Mouse (Mus musculus) CD8-positive naive resting alpha-beta T cell, adult 2 months (primary cell): ENCODE data around the gene Ppp1r18.
"Not testable (repeated sequence)": the region's sequence is repeated elsewhere in the genome, so short reads cannot be mapped to it uniquely, and the experiment has no call there.

Source experiments
- DNase-seq, 2 experiments: peaks; one replicate each; pipeline ENCODE4 v3.0.0; 2022; ENCODE audit warnings: low read depth in 2 of 2, low spot score in 2 of 2

The Ppp1r18 gene

GRCm38 (mm10) chr17:35836991-35837422 is 28.4 kb upstream of the Ppp1r18 start:
- peak; percentile 47 to 63 for DNase-seq

DNA sequence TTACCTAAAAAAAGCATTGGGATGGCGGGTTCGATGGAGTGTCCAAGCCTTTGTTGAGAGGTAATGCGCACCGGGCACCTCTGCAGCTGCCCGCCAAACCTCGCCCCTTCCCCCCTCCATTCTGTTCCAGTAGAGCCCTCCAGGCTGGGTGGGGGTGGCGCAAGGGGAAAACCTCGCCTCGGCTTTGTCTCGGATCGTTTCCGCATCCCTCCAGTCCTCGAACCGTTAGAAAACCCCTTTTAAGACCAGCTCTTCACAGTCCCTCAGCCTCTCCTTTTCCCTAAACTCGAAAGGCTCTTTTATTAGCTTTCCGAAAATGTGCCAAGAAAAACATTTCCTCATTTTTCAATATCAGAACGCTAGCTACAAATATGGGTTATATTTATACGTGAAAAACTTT is 27.9 kb upstream of the Ppp1r18 start:
- DNase-seq, result no peak

- DNase-seq, result peak; percentile 79 to 83
These were observed 27.3 kb upstream of the Ppp1r18 start, which contains the start of gene Tubb5 for GRCm38 (mm10) chr17:35838122-35838544. TSS of gene Tubb5 (minus strand) at chr17:35838306.

GRCm38 (mm10) chr17:35838570-35838969 is 26.8 kb upstream of the Ppp1r18 start:
- DNase-seq, result no peak

DNA sequence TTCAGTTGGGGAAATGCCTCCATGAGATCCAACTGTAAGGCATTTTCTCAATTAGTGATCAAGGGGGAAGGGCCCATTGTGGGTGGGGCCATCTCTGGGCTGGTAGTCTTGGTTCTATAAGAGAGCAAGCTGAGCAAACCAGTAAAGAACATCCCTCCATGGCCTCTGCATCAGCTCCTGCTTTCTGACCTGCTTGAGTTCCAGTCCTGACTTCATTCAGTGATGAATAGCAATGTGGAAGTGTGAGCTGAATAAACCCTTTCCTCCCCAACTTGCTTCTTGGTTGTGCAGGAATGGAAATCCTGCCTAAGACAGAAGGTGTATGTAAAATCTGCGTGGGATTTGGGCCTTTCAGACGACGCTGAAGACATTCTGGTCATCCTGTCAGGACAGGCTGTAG is 26.4 kb upstream of the Ppp1r18 start:
- DNase-seq, result not testable (repeated sequence)

DNA sequence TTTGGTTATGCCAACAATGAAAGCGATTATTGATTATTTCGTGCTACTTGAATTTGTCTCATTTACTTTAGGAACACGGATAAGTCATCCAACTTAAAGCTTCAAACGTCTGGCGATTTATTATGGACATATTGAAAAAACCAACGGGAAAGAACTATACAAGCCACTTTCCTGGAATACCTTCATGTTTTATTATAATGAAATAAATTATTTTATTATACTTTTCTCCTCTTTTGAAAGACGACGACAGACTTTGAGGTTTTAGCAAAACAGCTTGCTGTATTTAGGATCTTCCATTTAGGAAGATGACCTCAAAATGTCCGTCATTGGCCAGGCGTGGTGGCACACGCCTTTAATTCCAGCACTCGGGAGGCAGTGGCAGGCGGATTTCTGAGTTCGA is 24.8 kb upstream of the Ppp1r18 start:
- DNase-seq, result no peak

- peak; percentile 98 for DNase-seq
These were observed 24.1 kb upstream of the Ppp1r18 start, which contains the start of gene Mdc1 for GRCm38 (mm10) chr17:35841076-35841950. TSS of gene Mdc1 (plus strand) at chr17:35841515.

DNA sequence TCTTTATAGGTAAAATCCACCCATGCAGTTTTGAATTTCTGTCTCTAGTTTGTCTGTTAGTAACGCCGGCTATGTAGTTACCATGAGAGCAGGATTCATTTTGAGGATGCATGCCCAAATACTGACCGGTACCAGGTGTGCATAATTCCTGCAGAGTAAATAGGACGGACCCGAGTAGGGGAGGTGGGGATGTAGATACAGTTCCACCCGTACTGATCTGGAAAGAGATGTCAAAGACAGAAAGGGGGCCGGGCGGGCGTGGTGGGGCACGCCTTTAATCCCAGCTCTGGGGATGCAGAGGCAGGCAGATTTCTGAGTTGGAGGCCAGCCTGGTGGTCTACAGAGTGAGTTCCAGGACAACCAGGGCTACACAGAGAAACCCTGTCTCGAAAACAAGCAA is 23.4 kb upstream of the Ppp1r18 start:
- no peak for DNase-seq

GRCm38 (mm10) chr17:35843514-35843913 is 21.9 kb upstream of the Ppp1r18 start:
- DNase-seq, result no peak

DNA sequence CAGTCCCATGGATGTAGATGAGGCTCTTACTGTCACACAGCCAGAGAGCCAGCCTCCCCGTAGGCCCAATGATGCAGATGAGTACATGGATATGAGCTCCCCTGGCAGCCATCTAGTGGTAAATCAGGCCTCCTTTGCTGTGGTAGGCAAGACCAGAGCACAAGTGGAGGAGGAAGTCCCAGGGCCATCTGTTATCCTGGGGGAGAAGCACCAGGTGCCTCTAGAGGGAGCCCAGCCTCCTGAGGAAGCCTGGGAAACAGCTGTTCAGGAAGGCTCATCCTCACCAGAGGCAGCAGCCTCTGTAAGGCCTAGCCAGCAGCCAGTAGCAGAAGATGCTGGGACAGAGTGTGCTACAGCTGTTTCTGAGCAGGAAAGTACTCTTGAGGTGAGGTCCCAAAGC is 17.3 kb upstream of the Ppp1r18 start:
- DNase-seq, result no peak

- DNase-seq, result no peak
These were observed 14.4 kb upstream of the Ppp1r18 start for GRCm38 (mm10) chr17:35850974-35851373.

DNA sequence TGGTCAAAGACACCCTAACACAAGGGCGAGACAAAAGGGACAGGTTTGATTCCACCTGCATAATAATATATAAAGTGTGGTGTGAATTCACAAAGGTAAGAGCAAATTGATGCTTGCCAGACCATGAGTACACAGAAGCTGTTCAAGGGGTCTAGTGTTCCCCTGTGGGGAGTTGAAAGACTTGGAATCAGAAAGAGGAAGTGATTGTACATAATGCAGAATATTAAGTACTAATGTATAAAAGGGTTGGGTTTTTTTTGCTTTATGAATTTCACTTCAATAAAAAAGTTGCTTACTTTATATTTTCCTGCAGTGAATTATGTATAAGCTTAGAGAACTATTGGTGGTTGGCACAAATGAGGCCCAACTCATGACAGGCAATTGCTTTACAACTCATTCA is 6.0 kb upstream of the Ppp1r18 start:
- DNase-seq, result no peak

DNA sequence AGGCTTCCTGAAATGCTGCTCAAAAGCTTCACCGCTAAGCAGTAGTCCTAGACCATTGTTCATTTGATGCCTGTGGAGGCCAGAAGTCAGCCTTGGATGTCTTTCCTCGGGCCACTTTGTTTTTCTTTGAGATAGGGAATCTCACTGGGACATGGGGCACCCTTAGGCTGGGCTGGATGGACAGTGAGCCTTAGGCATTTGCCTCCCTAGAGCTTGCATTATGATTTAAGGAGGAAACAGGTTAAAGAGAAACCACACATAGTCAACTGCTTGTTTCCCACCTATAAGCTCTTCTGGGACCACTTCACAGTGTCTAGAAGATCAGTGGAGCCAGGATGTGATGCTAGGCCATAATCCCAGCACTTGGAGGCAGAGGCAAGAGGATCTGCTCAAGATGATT is 5.6 kb upstream of the Ppp1r18 start:
- DNase-seq, result no peak

GRCm38 (mm10) chr17:35860831-35861197 is 4.6 kb upstream of the Ppp1r18 start:
- DNase-seq, result no peak

- peak; percentile 79 to 85 for DNase-seq
These were observed 4.1 kb upstream of the Ppp1r18 start, which contains the start of gene Nrm for GRCm38 (mm10) chr17:35861198-35861857. TSS of gene Nrm (plus strand) at chr17:35861318.

DNA sequence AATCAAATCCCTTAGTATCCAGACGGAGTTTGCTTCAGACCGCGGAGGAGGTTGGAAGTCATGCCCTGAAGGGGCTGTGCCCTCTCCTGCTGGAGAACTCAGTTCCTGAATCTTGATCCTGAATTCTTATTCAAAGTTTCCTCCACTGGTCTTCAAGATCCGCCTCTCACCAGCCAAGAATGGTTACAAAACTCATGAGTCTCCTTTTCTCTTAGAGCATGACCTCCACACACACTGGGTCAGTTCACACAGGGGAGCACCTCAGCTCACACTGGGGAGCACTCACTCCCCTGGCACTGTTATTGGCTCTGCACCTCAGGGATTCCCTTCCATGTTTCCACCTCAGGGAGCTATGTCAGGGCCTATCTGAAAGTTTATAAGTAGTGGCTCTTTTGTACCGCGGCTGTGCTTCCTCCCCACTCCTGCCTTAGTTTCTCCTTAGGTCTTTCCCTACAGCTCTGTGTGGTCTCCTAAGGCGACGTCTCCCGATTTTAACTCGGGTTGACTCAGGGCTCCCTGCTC is 500 bp upstream of the Ppp1r18 start:
- no peak for DNase-seq

DNA sequence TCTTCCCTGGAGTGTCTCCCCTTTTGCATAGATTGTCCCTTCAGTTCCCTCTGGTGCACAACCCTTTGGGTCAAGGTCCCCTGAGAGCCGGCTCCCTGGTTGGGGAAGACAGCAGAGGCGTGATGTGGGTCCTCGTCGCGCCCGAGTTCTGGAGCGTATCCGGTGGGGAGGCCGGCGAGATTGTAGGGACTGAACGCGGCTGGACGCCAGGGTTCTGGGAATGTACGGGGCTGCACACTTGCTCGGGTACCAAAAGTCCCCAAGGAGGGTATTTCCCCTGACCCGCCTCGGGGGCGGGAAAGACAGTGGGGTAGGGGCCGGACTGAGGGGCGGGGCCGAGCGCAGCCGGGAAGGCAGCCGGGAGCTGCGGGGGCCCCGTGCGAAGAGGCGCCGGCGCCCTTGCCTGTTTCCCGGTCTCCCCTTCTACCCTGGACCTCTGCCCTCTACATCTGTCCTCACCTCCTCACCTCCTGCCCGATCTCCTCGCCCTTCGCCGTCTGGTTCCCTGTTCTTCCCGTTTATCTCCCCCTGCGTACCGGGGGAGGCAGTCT is 963 bp downstream of the Ppp1r18 start:
- peak in 1 of 2 experiments; percentile 14 for DNase-seq

- peak in 1 of 2 experiments; percentile 22 for DNase-seq
These were observed 1.8 kb downstream of the Ppp1r18 start for GRCm38 (mm10) chr17:35866911-35867890.

DNA sequence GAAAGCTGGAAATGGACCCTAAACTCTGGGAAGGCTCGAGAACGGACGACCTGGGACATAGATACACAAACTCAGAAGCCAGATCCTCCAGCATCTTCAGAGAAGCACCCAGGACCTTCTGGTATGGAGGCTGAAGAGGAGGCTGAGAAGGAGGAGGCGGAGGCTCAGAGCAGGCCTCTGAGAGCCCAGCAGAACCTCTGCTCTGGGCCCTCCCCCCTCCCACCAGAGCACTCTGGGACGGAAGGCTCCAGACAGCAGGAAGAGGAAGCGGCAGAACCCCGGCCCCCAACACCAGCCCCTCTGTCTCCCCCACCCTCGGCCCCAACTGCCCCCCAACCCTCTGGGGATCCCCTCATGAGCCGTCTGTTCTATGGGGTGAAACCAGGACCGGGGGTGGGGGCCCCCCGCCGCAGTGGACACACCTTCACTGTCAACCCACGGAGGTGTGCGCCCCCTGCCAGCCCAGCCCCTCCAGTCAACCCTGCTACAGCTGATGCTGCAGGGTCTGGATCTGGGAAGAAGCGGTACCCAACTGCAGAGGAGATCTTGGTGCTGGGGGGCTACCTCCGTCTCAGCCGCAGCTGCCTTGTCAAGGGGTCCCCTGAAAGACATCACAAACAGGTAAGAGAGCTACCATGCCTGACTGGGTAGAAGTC is 2.9 kb downstream of the Ppp1r18 start:
- peak in 1 of 2 experiments; percentile 31 for DNase-seq

DNA sequence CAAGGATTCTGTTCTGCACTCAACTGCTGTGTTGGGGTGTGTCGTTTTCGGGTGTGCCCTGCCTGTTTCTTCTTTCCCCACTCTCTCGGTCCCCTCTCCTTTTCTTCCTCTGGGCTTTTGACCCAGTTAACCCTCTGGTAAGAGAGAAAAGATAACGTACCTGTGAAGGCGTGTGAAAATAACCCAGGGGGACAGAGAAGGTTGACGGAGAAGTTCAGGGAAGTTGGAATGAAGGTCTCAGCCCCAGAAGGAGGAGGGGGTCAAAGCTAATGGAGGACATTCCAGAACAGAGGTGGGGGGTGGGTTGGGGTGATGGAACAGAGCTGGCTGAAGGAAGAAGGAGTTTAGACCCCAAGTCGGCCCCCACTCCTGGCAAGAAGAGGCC is 3.6 kb downstream of the Ppp1r18 start:
- DNase-seq, result no peak
